Mouse (Mus musculus): ENCODE data around the gene Dagla. TPM values are rescaled to one million over a fixed set of nuclear protein-coding genes. Genes with fewer than 3 reads are reported as not detected.

The Dagla gene
- total and polyA plus RNA-seq, 3 experiments = 0.11 TPM; not detected in 2

GRCm38 (mm10) chr19:10242916-10243315 lies 61.8 kb downstream of the Dagla start:
- H3K9me3 ChIP-seq (replicated peaks) = peaks cover 3% of the 10 kb centered on the region; the same call in 1 of the 2 replicates
- H3K27me3 ChIP-seq (ENCODE audit: insufficient read depth, low read length) = peaks cover 59% of the 10 kb centered on the region
- no peak overlapping the region for H3K4me3 ChIP-seq (ENCODE audit: low read depth, low read length)
- no peaks in the 10 kb centered on the region for H3K36me3 ChIP-seq (replicated peaks)
- ATAC-seq (ENCODE audit: extremely low read depth, insufficient number of reproducible peaks, low FRiP score, poor library complexity, severe bottlenecking) (no peak), DNase-seq (ENCODE audit: low spot score) (no peak)
- no peak for TF ChIP-seq GATA1 (IDR thresholded peaks at IDR 0.05; ENCODE audit: borderline replicate concordance, low read length)
- no peak for TF ChIP-seq TAL1 (conservative IDR thresholded peaks at IDR 0.05; ENCODE audit: low read depth, low read length)
- TF ChIP-seq POLR2AphosphoS5 (IDR thresholded peaks at IDR 0.05; ENCODE audit: insufficient replicate concordance, low read depth, low read length) = no peak
- no peak for TF ChIP-seq CTCF (IDR thresholded peaks at IDR 0.05; ENCODE audit: low read depth, low read length)
- no peak for TF ChIP-seq GATA2 (IDR thresholded peaks at IDR 0.05; ENCODE audit: borderline replicate concordance, low read depth, low read length)
- H3K4me1 ChIP-seq (ENCODE audit: insufficient read depth, low read depth, low read length) = 0 out of 2 replicates have a peak, but pooled peaks cover 6% of the 10 kb centered on the region

DNA sequence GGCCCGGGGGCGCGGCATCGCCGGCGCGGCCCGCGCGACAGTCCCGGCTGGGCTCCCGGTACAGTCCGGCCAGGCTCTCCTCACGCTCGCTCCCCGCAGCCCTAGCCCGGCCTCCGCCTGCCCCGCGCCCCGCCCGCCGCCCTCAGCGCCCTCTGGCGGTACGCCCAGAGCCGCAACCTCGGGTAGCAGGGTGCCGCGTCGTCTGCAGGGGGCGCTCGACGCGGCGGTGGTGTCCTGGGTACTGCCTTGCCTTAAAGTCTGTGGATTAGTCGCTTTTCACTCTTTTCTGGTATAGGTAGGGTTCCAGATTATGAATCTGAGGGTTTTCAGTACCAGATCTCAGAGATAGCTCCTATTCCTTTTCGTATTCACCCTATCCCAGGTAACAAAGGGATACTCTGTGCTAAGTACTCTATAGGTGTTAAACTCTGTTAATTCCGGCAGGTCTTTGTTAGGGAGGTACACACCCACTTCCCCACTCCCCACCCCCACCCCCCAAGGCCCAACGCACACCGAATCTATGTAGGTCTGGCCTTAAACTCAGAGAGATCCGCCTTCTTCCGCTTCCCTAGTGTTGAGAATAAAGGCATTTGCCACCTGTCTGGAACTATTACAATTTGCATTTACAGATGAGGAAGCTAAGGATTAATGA lies 63.9 kb downstream of the Dagla start, which contains the start of gene Myrf:
Myrf (minus strand) TSS at position 95 of the 652 bp plus-strand sequence.
- H3K36me3 ChIP-seq (replicated peaks) = no peaks in the 10 kb centered on the region
- ATAC-seq (ENCODE audit: extremely low read depth, insufficient number of reproducible peaks, low FRiP score, poor library complexity, severe bottlenecking) (no peak), DNase-seq (ENCODE audit: low spot score) (peak; percentile 28)
- no peak within 1 kb of the TSS for H3K4me3 ChIP-seq (ENCODE audit: low read depth, low read length)
- 0 out of 2 replicates have a peak, but pooled peaks cover 6% of the 10 kb centered on the region for H3K4me1 ChIP-seq (ENCODE audit: insufficient read depth, low read depth, low read length)
- peaks cover 3% of the 10 kb centered on the region; the same call in 1 of the 2 replicates for H3K9me3 ChIP-seq (replicated peaks)
- TF ChIP-seq CTCF (IDR thresholded peaks at IDR 0.05; ENCODE audit: low read depth, low read length) = peak; percentile 47
- TF ChIP-seq TAL1 (conservative IDR thresholded peaks at IDR 0.05; ENCODE audit: low read depth, low read length) = no peak
- TF ChIP-seq GATA2 (IDR thresholded peaks at IDR 0.05; ENCODE audit: borderline replicate concordance, low read depth, low read length) = no peak
- peaks cover 52% of the 10 kb centered on the region for H3K27me3 ChIP-seq (ENCODE audit: insufficient read depth, low read length)

DNA sequence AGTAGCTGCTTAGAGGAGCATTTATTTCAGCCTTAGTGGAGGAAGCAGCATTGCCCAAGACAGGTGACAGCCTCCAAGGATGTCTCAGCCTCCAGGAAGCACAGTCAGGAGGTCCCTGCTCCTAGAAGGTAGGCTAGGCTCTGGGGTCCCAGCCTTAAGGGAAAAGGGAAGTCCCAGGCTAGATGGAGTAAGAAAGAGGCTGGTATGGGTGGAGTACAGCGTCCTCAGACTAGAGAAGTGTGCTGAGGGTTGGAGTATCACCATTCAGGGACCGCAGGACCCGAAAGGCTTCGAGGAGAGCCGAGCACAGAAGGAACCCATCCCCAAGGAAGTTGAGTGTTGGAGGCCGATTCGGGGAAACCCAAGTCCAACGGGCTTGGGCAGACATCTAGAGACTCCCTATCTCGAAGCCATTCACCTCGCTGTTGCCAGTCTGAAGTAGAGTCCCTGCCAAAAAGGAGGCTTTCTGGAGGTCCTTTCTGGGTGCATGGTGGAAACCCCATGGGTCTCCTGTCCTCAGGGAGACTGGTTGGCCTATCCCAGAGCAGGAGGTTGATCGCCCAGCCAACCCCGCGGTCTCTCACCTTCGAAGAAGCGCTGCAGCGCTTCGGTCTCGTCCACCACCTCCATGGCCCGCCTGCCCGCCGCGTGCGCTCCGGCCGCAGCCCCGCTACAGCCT lies 64.6 kb downstream of the Dagla start:
- TF ChIP-seq GATA1 (IDR thresholded peaks at IDR 0.05; ENCODE audit: borderline replicate concordance, low read length) = no peak
- no peak for TF ChIP-seq POLR2AphosphoS5 (IDR thresholded peaks at IDR 0.05; ENCODE audit: insufficient replicate concordance, low read depth, low read length)
- TF ChIP-seq GATA2 (IDR thresholded peaks at IDR 0.05; ENCODE audit: borderline replicate concordance, low read depth, low read length) = no peak
- no peak for TF ChIP-seq TAL1 (conservative IDR thresholded peaks at IDR 0.05; ENCODE audit: low read depth, low read length)
- TF ChIP-seq CTCF (IDR thresholded peaks at IDR 0.05; ENCODE audit: low read depth, low read length) = no peak
- Histone ChIP-seq H3K4me1 (ENCODE audit: insufficient read depth, low read depth, low read length) (0 out of 2 replicates have a peak, but pooled peaks cover 6% of the 10 kb centered on the region), H3K9me3 (replicated peaks) (peaks cover 3% of the 10 kb centered on the region; the same call in 1 of the 2 replicates), H3K36me3 (replicated peaks) (no peaks in the 10 kb centered on the region), H3K27me3 (ENCODE audit: insufficient read depth, low read length) (peaks cover 54% of the 10 kb centered on the region), H3K4me3 (ENCODE audit: low read depth, low read length) (no peak overlapping the region)
- ATAC-seq (ENCODE audit: extremely low read depth, insufficient number of reproducible peaks, low FRiP score, poor library complexity, severe bottlenecking) (no peak), DNase-seq (ENCODE audit: low spot score) (no peak)

- DNase-seq (ENCODE audit: low spot score) = no peak
- peaks cover 3% of the 10 kb centered on the region; the same call in 1 of the 2 replicates for H3K9me3 ChIP-seq (replicated peaks)
- peaks cover 56% of the 10 kb centered on the region for H3K27me3 ChIP-seq (ENCODE audit: insufficient read depth, low read length)
- no peaks in the 10 kb centered on the region for H3K36me3 ChIP-seq (replicated peaks)
- ATAC-seq (ENCODE audit: extremely low read depth, insufficient number of reproducible peaks, low FRiP score, poor library complexity, severe bottlenecking) = no peak
- TF ChIP-seq GATA1 (IDR thresholded peaks at IDR 0.05; ENCODE audit: borderline replicate concordance, low read length) (no peak), CTCF (IDR thresholded peaks at IDR 0.05; ENCODE audit: low read depth, low read length) (no peak), POLR2AphosphoS5 (IDR thresholded peaks at IDR 0.05; ENCODE audit: insufficient replicate concordance, low read depth, low read length) (no peak), GATA2 (IDR thresholded peaks at IDR 0.05; ENCODE audit: borderline replicate concordance, low read depth, low read length) (no peak), TAL1 (conservative IDR thresholded peaks at IDR 0.05; ENCODE audit: low read depth, low read length) (no peak)
- 0 out of 2 replicates have a peak, but pooled peaks cover 6% of the 10 kb centered on the region for H3K4me1 ChIP-seq (ENCODE audit: insufficient read depth, low read depth, low read length)
- H3K4me3 ChIP-seq (ENCODE audit: low read depth, low read length) = no peak overlapping the region
Observed at GRCm38 (mm10) chr19:10239419-10239818, 65.3 kb downstream of the Dagla start.

DNA sequence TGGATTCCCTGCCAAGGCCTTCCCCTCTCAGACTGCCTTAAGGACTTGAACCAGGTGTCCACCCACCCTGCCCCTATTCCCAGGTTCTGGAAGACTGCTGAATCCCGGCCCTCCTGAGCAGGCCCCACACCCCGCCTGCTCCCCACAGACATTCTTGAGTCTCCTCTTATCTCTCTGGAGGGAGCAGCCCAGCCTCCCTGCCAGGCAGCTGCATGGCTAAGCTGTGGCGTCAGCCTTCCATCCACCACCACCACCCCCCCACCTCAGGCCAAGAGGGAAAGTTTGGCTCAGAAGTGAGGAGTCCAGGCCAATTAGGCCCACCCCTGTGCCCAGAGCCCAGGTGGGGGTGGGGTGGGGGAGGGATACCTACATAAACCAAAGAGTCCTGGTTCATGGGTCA lies 66.2 kb downstream of the Dagla start:
- H3K4me1 ChIP-seq (ENCODE audit: insufficient read depth, low read depth, low read length) = 0 out of 2 replicates have a peak, but pooled peaks cover 6% of the 10 kb centered on the region
- H3K9me3 ChIP-seq (replicated peaks) = peaks cover 3% of the 10 kb centered on the region; the same call in 1 of the 2 replicates
- no peaks in the 10 kb centered on the region for H3K36me3 ChIP-seq (replicated peaks)
- H3K4me3 ChIP-seq (ENCODE audit: low read depth, low read length) = no peak overlapping the region
- peaks cover 58% of the 10 kb centered on the region for H3K27me3 ChIP-seq (ENCODE audit: insufficient read depth, low read length)
- ATAC-seq (ENCODE audit: extremely low read depth, insufficient number of reproducible peaks, low FRiP score, poor library complexity, severe bottlenecking) = no peak
- TF ChIP-seq GATA1 (IDR thresholded peaks at IDR 0.05; ENCODE audit: borderline replicate concordance, low read length) (no peak), POLR2AphosphoS5 (IDR thresholded peaks at IDR 0.05; ENCODE audit: insufficient replicate concordance, low read depth, low read length) (no peak), GATA2 (IDR thresholded peaks at IDR 0.05; ENCODE audit: borderline replicate concordance, low read depth, low read length) (no peak), TAL1 (conservative IDR thresholded peaks at IDR 0.05; ENCODE audit: low read depth, low read length) (no peak), CTCF (IDR thresholded peaks at IDR 0.05; ENCODE audit: low read depth, low read length) (no peak)
- DNase-seq (ENCODE audit: low spot score) = no peak

All from G1E (cell line).